Mouse (Mus musculus): Measurements from ENCODE around the gene Nlgn1. TPM values are rescaled to one million over a fixed set of nuclear protein-coding genes. Genes with fewer than 3 reads are reported as not detected.
A peak's percentile ranks its signal among the peaks of the same experiment; 100 is the strongest.

Gene Nlgn1
- polyA plus RNA-seq (2012; rRNA removed) (2.6 and 2.9 TPM in 2 replicates), polyA plus RNA-seq (2014; fragmentation: Nextera tagmentation; extraction: Ambion mirVana) (3.5 and 4.4 TPM in 2 replicates)

GRCm38 (mm10) chr3:26332400-26333238 is at the start of gene Nlgn1:
Gene Nlgn1, minus strand, starts transcription at chr3:26332460.
- WGBS, result 3% methylated on average over 14 of the region's 14 CpGs
- Histone ChIP-seq H3K4me2 (replicated peaks; ENCODE audit: low read depth, low read length, severe bottlenecking) (peak within 1 kb of the TSS; percentile 94), H3K4me3 (replicated peaks; ENCODE audit: low read length) (peak within 1 kb of the TSS; percentile 54), H3K27ac (replicated peaks; ENCODE audit: low read depth, low read length) (no peak within 1 kb of the TSS), H3K36me3 (ENCODE audit: control insufficient read depth, insufficient read depth, low read length) (no peaks in the 10 kb centered on the region), H3K9ac (ENCODE audit: low read depth, low read length, severe bottlenecking) (peak within 1 kb of the TSS; percentile 63), H3K9me3 (ENCODE audit: control insufficient read depth, low read length) (no peaks in the 10 kb centered on the region), H3K27me3 (ENCODE audit: control insufficient read depth, insufficient read depth, low read length) (peaks cover 41% of the 10 kb centered on the region), H3K4me1 (ENCODE audit: control insufficient read depth, insufficient read depth, low read length) (peaks cover 5% of the 10 kb centered on the region; the same call in 1 of the 2 replicates)
- DNase-seq (ENCODE audit: low spot score) (no peak), ATAC-seq (ENCODE audit: low FRiP score, low read depth) (no peak)
- TF ChIP-seq POLR2A (IDR thresholded peaks at IDR 0.05; ENCODE audit: borderline replicate concordance, extremely low read depth, insufficient read depth, insufficient read length), result no peak

- H3K4me3 ChIP-seq (replicated peaks; ENCODE audit: low read length), result no peak overlapping the region
- H3K9ac ChIP-seq (ENCODE audit: low read depth, low read length, severe bottlenecking), result no peak overlapping the region
- no peaks in the 10 kb centered on the region for H3K36me3 ChIP-seq (ENCODE audit: control insufficient read depth, insufficient read depth, low read length)
- no peaks in the 10 kb centered on the region for H3K27me3 ChIP-seq (ENCODE audit: control insufficient read depth, insufficient read depth, low read length)
- WGBS, result 63% methylated on average over 2 of the region's 2 CpGs
- H3K4me2 ChIP-seq (replicated peaks; ENCODE audit: low read depth, low read length, severe bottlenecking), result no peak overlapping the region
- no peaks in the 10 kb centered on the region for H3K4me1 ChIP-seq (ENCODE audit: control insufficient read depth, insufficient read depth, low read length)
- H3K9me3 ChIP-seq (ENCODE audit: control insufficient read depth, low read length), result no peaks in the 10 kb centered on the region
- no peak for DNase-seq (ENCODE audit: low spot score)
- H3K27ac ChIP-seq (replicated peaks; ENCODE audit: low read depth, low read length), result no peak overlapping the region
- no peak for TF ChIP-seq POLR2A (IDR thresholded peaks at IDR 0.05; ENCODE audit: borderline replicate concordance, extremely low read depth, insufficient read depth, insufficient read length)
- ATAC-seq (ENCODE audit: low FRiP score, low read depth), result no peak
Measured at GRCm38 (mm10) chr3:26378272-26378671, 46.0 kb upstream of the Nlgn1 start.

- Histone ChIP-seq H3K4me2 (replicated peaks; ENCODE audit: low read depth, low read length, severe bottlenecking) (no peak overlapping the region), H3K4me3 (replicated peaks; ENCODE audit: low read length) (no peak overlapping the region), H3K27me3 (ENCODE audit: control insufficient read depth, insufficient read depth, low read length) (no peaks in the 10 kb centered on the region), H3K9ac (ENCODE audit: low read depth, low read length, severe bottlenecking) (no peak overlapping the region), H3K27ac (replicated peaks; ENCODE audit: low read depth, low read length) (no peak overlapping the region), H3K4me1 (ENCODE audit: control insufficient read depth, insufficient read depth, low read length) (no peaks in the 10 kb centered on the region), H3K36me3 (ENCODE audit: control insufficient read depth, insufficient read depth, low read length) (no peaks in the 10 kb centered on the region), H3K9me3 (ENCODE audit: control insufficient read depth, low read length) (no peaks in the 10 kb centered on the region)
- TF ChIP-seq POLR2A (IDR thresholded peaks at IDR 0.05; ENCODE audit: borderline replicate concordance, extremely low read depth, insufficient read depth, insufficient read length), result no peak
- DNase-seq (ENCODE audit: low spot score), result no peak
- no peak for ATAC-seq (ENCODE audit: low FRiP score, low read depth)
- WGBS, result 76% methylated on average over 5 of the region's 5 CpGs
Measured at GRCm38 (mm10) chr3:26355082-26355481, 22.8 kb upstream of the Nlgn1 start.

- Histone ChIP-seq H3K4me1 (ENCODE audit: control insufficient read depth, insufficient read depth, low read length) (no peaks in the 10 kb centered on the region), H3K9ac (ENCODE audit: low read depth, low read length, severe bottlenecking) (no peak overlapping the region), H3K27me3 (ENCODE audit: control insufficient read depth, insufficient read depth, low read length) (no peaks in the 10 kb centered on the region), H3K27ac (replicated peaks; ENCODE audit: low read depth, low read length) (no peak overlapping the region), H3K9me3 (ENCODE audit: control insufficient read depth, low read length) (no peaks in the 10 kb centered on the region), H3K36me3 (ENCODE audit: control insufficient read depth, insufficient read depth, low read length) (no peaks in the 10 kb centered on the region), H3K4me3 (replicated peaks; ENCODE audit: low read length) (no peak overlapping the region), H3K4me2 (replicated peaks; ENCODE audit: low read depth, low read length, severe bottlenecking) (no peak overlapping the region)
- ATAC-seq (ENCODE audit: low FRiP score, low read depth) (no peak), DNase-seq (ENCODE audit: low spot score) (no peak)
- WGBS, result 73% methylated on average over 5 of the region's 5 CpGs
- TF ChIP-seq POLR2A (IDR thresholded peaks at IDR 0.05; ENCODE audit: borderline replicate concordance, extremely low read depth, insufficient read depth, insufficient read length), result no peak
Measured at GRCm38 (mm10) chr3:26354483-26355030, 22.3 kb upstream of the Nlgn1 start.

- Histone ChIP-seq H3K9me3 (ENCODE audit: control insufficient read depth, low read length) (no peaks in the 10 kb centered on the region), H3K4me3 (replicated peaks; ENCODE audit: low read length) (no peak overlapping the region), H3K27me3 (ENCODE audit: control insufficient read depth, insufficient read depth, low read length) (peaks cover 23% of the 10 kb centered on the region), H3K27ac (replicated peaks; ENCODE audit: low read depth, low read length) (no peak overlapping the region), H3K4me2 (replicated peaks; ENCODE audit: low read depth, low read length, severe bottlenecking) (no peak overlapping the region), H3K9ac (ENCODE audit: low read depth, low read length, severe bottlenecking) (no peak overlapping the region), H3K4me1 (ENCODE audit: control insufficient read depth, insufficient read depth, low read length) (peaks cover 4% of the 10 kb centered on the region; the same call in 1 of the 2 replicates), H3K36me3 (ENCODE audit: control insufficient read depth, insufficient read depth, low read length) (no peaks in the 10 kb centered on the region)
- TF ChIP-seq POLR2A (IDR thresholded peaks at IDR 0.05; ENCODE audit: borderline replicate concordance, extremely low read depth, insufficient read depth, insufficient read length), result no peak
- ATAC-seq (ENCODE audit: low FRiP score, low read depth) (no peak), DNase-seq (ENCODE audit: low spot score) (no peak)
- 71% methylated on average over 2 of the region's 2 CpGs for WGBS
Measured at GRCm38 (mm10) chr3:26337495-26337894, 5.2 kb upstream of the Nlgn1 start.

Measured in limb, embryonic 14.5 days (tissue).